Mouse (Mus musculus): ENCODE data around the gene Ntrk1.

DNA sequence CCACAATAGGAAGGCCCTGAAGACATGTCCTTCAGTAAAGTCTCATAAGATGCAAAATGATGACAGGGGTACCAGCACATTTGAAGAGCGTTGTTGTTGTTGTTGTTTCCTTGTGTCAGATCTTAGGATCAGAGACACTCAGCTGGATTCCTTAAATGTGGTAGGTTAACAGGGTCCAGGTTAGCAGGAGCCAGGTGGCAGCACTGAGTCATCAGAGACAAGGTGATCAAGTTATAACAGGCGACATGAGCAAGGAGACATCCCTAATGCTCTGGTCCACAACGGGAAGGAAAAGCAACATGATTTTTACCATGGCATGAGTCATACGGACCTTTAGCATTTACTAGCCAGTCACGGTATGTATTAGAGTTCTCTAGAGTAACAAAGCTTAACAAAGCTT is 38.5 kb upstream of the Ntrk1 start:
- TF ChIP-seq GATA1 (IDR thresholded peaks at IDR 0.05; ENCODE audit: borderline replicate concordance, low read length) (no peak), FLI1 (IDR thresholded peaks at IDR 0.05; ENCODE audit: low read length) (no peak)
